Mouse (Mus musculus) liver, embryonic 11.5 days (tissue): ENCODE measurements around the gene Sall4. TPM values are rescaled to one million over a fixed set of nuclear protein-coding genes. Genes with fewer than 3 reads are reported as not detected.

Experiments
- ATAC-seq: fragments of 200-750 bp; cut with Nextera tagmentation; replicated peaks from 2 replicates; pipeline ENCODE4 v1.8.0; 2017; ENCODE audit warnings: moderate number of reproducible peaks, mild to moderate bottlenecking, moderate TSS enrichment, moderate library complexity; ENCODE audit not compliant: low FRiP score
- DNase-seq: peaks from one replicate; pipeline ENCODE4 v3.0.0-alpha.2; 2017; ENCODE audit warnings: low spot score
- H3K27ac ChIP-seq: fragments of 300-500 bp; sonication (generic); 2 replicates; pipeline ENCODE4 v1.5.1; 2014; ENCODE audit warnings: mild to moderate bottlenecking, low read depth, low read length, control low read depth
- H3K27me3 ChIP-seq: fragments of 300-500 bp; sonication (generic); replicated peaks from 2 replicates; pipeline ENCODE4 v1.6.1; 2014; ENCODE audit warnings: low read length, mixed read lengths; ENCODE audit not compliant: control insufficient read depth, insufficient read depth
- H3K36me3 ChIP-seq: fragments of 300-500 bp; sonication (generic); 2 replicates; pipeline ENCODE4 v1.6.1; 2014; ENCODE audit warnings: mild to moderate bottlenecking, low read length, moderate library complexity, mixed read lengths; ENCODE audit not compliant: control insufficient read depth, insufficient read depth
- H3K4me1 ChIP-seq: fragments of 300-500 bp; sonication (generic); replicated peaks from 2 replicates; pipeline ENCODE4 v1.6.1; 2014; ENCODE audit warnings: low read length, mixed read lengths; ENCODE audit not compliant: control insufficient read depth, insufficient read depth
- H3K4me2 ChIP-seq: fragments of 300-500 bp; sonication (generic); 2 replicates; pipeline ENCODE4 v1.6.1; 2014; ENCODE audit warnings: mild to moderate bottlenecking, control low read depth, moderate library complexity
- H3K4me3 ChIP-seq: fragments of 300-500 bp; sonication (generic); 2 replicates; pipeline ENCODE4 v1.5.1; 2014; ENCODE audit warnings: low read depth, low read length, control low read depth
- H3K9ac ChIP-seq: fragments of 300-500 bp; sonication (generic); 2 replicates; pipeline ENCODE4 v1.6.1; 2014; ENCODE audit warnings: low read depth, low read length, control low read depth
- H3K9me3 ChIP-seq: fragments of 300-500 bp; sonication (generic); 2 replicates; pipeline ENCODE4 v1.6.1; 2016; ENCODE audit warnings: low read length, inconsistent platforms, mixed read lengths; ENCODE audit not compliant: control insufficient read depth
- WGBS: fragments of 180-500 bp; shearing (Covaris S2); extraction: QIAGEN DNeasy Blood & Tissue Kit; methylation state at CpG from one replicate; pipeline ENCODE4 v1.1.7; 2014; 5-methylcytosine and 5-hydroxymethylcytosine counted together
- polyA plus RNA-seq: library from polyadenylated mRNA; unstranded; fragments of >200 nt; fragmentation: Nextera tagmentation; extraction: Ambion mirVana; gene quantifications from 2 replicates; pipeline ENCODE4 v1.2.1, GENCODE M21; 2014

Sall4 gene
- polyA plus RNA-seq, 1 experiment from 2014 or later = 14.2 TPM

GRCm38 (mm10) chr2:168780596-168780995, 12.9 kb upstream of the Sall4 start:
- no peak for ATAC-seq
- H3K27me3 ChIP-seq = no peaks in the 10 kb centered on the region
- no peak overlapping the region for H3K4me2 ChIP-seq
- H3K27ac ChIP-seq = peak overlapping the region; percentile 73
- H3K4me3 ChIP-seq = no peak overlapping the region
- no peak overlapping the region for H3K9ac ChIP-seq
- 56% methylated on average over 9 of the region's 9 CpGs for WGBS
- no peak for DNase-seq
- no peaks in the 10 kb centered on the region for H3K36me3 ChIP-seq
- no peaks in the 10 kb centered on the region for H3K9me3 ChIP-seq
- H3K4me1 ChIP-seq = no peaks in the 10 kb centered on the region; the same call in 1 of the 2 replicates

- DNase-seq (no peak), ATAC-seq (no peak; the same call in 1 of the 2 replicates)
- H3K27ac ChIP-seq = no peak overlapping the region
- H3K27me3 ChIP-seq = no peaks in the 10 kb centered on the region
- no peaks in the 10 kb centered on the region; the same call in 1 of the 2 replicates for H3K4me1 ChIP-seq
- 22% methylated on average over 9 of the region's 9 CpGs for WGBS
- no peak overlapping the region for H3K4me2 ChIP-seq
- no peaks in the 10 kb centered on the region for H3K36me3 ChIP-seq
- H3K4me3 ChIP-seq = no peak overlapping the region
- no peak overlapping the region for H3K9ac ChIP-seq
- H3K9me3 ChIP-seq = no peaks in the 10 kb centered on the region
These were observed 12.3 kb upstream of the Sall4 start for GRCm38 (mm10) chr2:168780024-168780423.

- ATAC-seq (no peak), DNase-seq (no peak)
- Histone ChIP-seq H3K9me3 (no peaks in the 10 kb centered on the region), H3K4me1 (no peaks in the 10 kb centered on the region; the same call in 1 of the 2 replicates), H3K4me2 (no peak overlapping the region), H3K27ac (no peak overlapping the region), H3K27me3 (no peaks in the 10 kb centered on the region), H3K4me3 (no peak overlapping the region), H3K9ac (no peak overlapping the region), H3K36me3 (no peaks in the 10 kb centered on the region)
These were observed 9.7 kb upstream of the Sall4 start for GRCm38 (mm10) chr2:168777481-168777880.

GRCm38 (mm10) chr2:168776238-168776637, 8.5 kb upstream of the Sall4 start:
- no peaks in the 10 kb centered on the region for H3K27me3 ChIP-seq
- peak; percentile 35; the same call in 1 of the 2 replicates for ATAC-seq
- H3K36me3 ChIP-seq = no peaks in the 10 kb centered on the region
- H3K27ac ChIP-seq = peak overlapping the region; percentile 67
- DNase-seq = no peak
- no peaks in the 10 kb centered on the region for H3K9me3 ChIP-seq
- H3K4me1 ChIP-seq = no peaks in the 10 kb centered on the region; the same call in 1 of the 2 replicates
- no peak overlapping the region for H3K4me2 ChIP-seq
- WGBS = 56% methylated on average over 3 of the region's 3 CpGs
- H3K4me3 ChIP-seq = no peak overlapping the region
- H3K9ac ChIP-seq = no peak overlapping the region

- Histone ChIP-seq H3K36me3 (no peaks in the 10 kb centered on the region), H3K4me3 (no peak overlapping the region), H3K4me2 (no peak overlapping the region), H3K9me3 (no peaks in the 10 kb centered on the region), H3K9ac (no peak overlapping the region), H3K4me1 (peaks cover 8% of the 10 kb centered on the region), H3K27ac (no peak overlapping the region), H3K27me3 (peaks cover 55% of the 10 kb centered on the region)
- 62% methylated on average over 8 of the region's 8 CpGs for WGBS
- ATAC-seq = no peak
- DNase-seq = no peak
These were observed 1.5 kb upstream of the Sall4 start for GRCm38 (mm10) chr2:168769259-168769658.

- Histone ChIP-seq H3K27ac (peak overlapping the region; percentile 82), H3K4me2 (peak overlapping the region; percentile 78), H3K36me3 (no peaks in the 10 kb centered on the region), H3K4me1 (peaks cover 8% of the 10 kb centered on the region), H3K27me3 (peaks cover 68% of the 10 kb centered on the region), H3K9ac (peak overlapping the region; percentile 46), H3K4me3 (peak overlapping the region; percentile 60), H3K9me3 (no peaks in the 10 kb centered on the region)
- DNase-seq = peak; percentile 66
- ATAC-seq = peak; percentile 72
- WGBS = 0% methylated on average over 52 of the region's 52 CpGs
These were observed 993 bp downstream of the Sall4 start for GRCm38 (mm10) chr2:168766538-168767361.

GRCm38 (mm10) chr2:168765696-168766537, 1.8 kb downstream of the Sall4 start:
- Histone ChIP-seq H3K4me3 (peak overlapping the region; percentile 60), H3K4me1 (peaks cover 8% of the 10 kb centered on the region), H3K4me2 (peak overlapping the region; percentile 78), H3K9ac (peak overlapping the region; percentile 46), H3K27me3 (peaks cover 68% of the 10 kb centered on the region), H3K9me3 (no peaks in the 10 kb centered on the region), H3K27ac (peak overlapping the region; percentile 82), H3K36me3 (no peaks in the 10 kb centered on the region)
- DNase-seq (peak; percentile 45), ATAC-seq (peak; percentile 21; the same call in 1 of the 2 replicates)
- WGBS = under 1% methylated on average over 65 of the region's 65 CpGs

- WGBS = under 1% methylated on average over 32 of the region's 32 CpGs
- Histone ChIP-seq H3K9ac (peak overlapping the region; percentile 46), H3K27me3 (peaks cover 63% of the 10 kb centered on the region), H3K4me2 (peak overlapping the region; percentile 78), H3K4me3 (peak overlapping the region; percentile 60), H3K36me3 (no peaks in the 10 kb centered on the region), H3K27ac (peak overlapping the region; percentile 82), H3K4me1 (peaks cover 8% of the 10 kb centered on the region), H3K9me3 (no peaks in the 10 kb centered on the region)
- ATAC-seq = peak; percentile 65
- peak; percentile 72 for DNase-seq
These were observed 2.6 kb downstream of the Sall4 start for GRCm38 (mm10) chr2:168765065-168765681.
